Mouse (Mus musculus): Measurements from ENCODE around the gene Emid1. TPM values are rescaled to one million over a fixed set of nuclear protein-coding genes. Genes with fewer than 3 reads are reported as not detected.
A peak's percentile ranks its signal among the peaks of the same experiment; 100 is the strongest.

Emid1 gene
- total RNA-seq, 2 experiments from 2014 or later = 27.6 to 32.5 TPM

- DNase-seq (ENCODE audit: low spot score in 2 of 2) = peak in 1 of 2 experiments; percentile 59
- intact Hi-C loops (cut with DNase I) = no loop called here
Observed at GRCm38 (mm10) chr11:5074882-5075281, 77.2 kb downstream of the Emid1 start.

GRCm38 (mm10) chr11:5068126-5068971 lies 83.7 kb downstream of the Emid1 start:
- intact Hi-C loops (cut with DNase I) = no loop called here
- no peak for DNase-seq (ENCODE audit: low spot score in 2 of 2)

- intact Hi-C loops (cut with DNase I) = no loop called here
- DNase-seq (ENCODE audit: low spot score in 2 of 2) = no peak
Observed at GRCm38 (mm10) chr11:5067063-5067462, 85.0 kb downstream of the Emid1 start.

- intact Hi-C loops (cut with DNase I) = loop anchor here (2.0 kb wide), 1 partner anchor 48 kb away; no protein-coding TSS in a partner anchor
- DNase-seq (ENCODE audit: low spot score in 2 of 2) = peak; percentile 88 to 89
Observed at GRCm38 (mm10) chr11:5065056-5065821, 86.8 kb downstream of the Emid1 start, which contains the start of gene Gas2l1. Gas2l1 (minus strand) TSS chr11:5065327.

- intact Hi-C loops (cut with DNase I) = loop anchor here (2.0 kb wide), 1 partner anchor 48 kb away; no protein-coding TSS in a partner anchor
- peak; percentile 37 to 62 for DNase-seq (ENCODE audit: low spot score in 2 of 2)
Observed at GRCm38 (mm10) chr11:5064282-5065055, 87.6 kb downstream of the Emid1 start.

- intact Hi-C loops (cut with DNase I) = loop anchor here (2.0 kb wide), 1 partner anchor 47 kb away; no protein-coding TSS in a partner anchor
- peak; percentile 18 to 42 for DNase-seq (ENCODE audit: low spot score in 2 of 2)
Observed at GRCm38 (mm10) chr11:5063561-5064281, 88.3 kb downstream of the Emid1 start.

GRCm38 (mm10) chr11:5062860-5063505 lies 89.1 kb downstream of the Emid1 start:
- intact Hi-C loops (cut with DNase I) = no loop called here
- DNase-seq (ENCODE audit: low spot score in 2 of 2) = no peak

GRCm38 (mm10) chr11:5062326-5062725 lies 89.7 kb downstream of the Emid1 start:
- DNase-seq (ENCODE audit: low spot score in 2 of 2) = no peak
- intact Hi-C loops (cut with DNase I) = no loop called here

GRCm38 (mm10) chr11:5061413-5062139 lies 90.5 kb downstream of the Emid1 start:
- intact Hi-C loops (cut with DNase I) = no loop called here
- peak; percentile 94 to 95 for DNase-seq (ENCODE audit: low spot score in 2 of 2)

- intact Hi-C loops (cut with DNase I) = no loop called here
- no peak for DNase-seq (ENCODE audit: low spot score in 2 of 2)
Observed at GRCm38 (mm10) chr11:5060756-5061412, 91.2 kb downstream of the Emid1 start.

GRCm38 (mm10) chr11:5059704-5060156 lies 92.3 kb downstream of the Emid1 start:
- peak; percentile 66 to 84 for DNase-seq (ENCODE audit: low spot score in 2 of 2)
- intact Hi-C loops (cut with DNase I) = no loop called here

GRCm38 (mm10) chr11:5059230-5059629 lies 92.8 kb downstream of the Emid1 start:
- no peak for DNase-seq (ENCODE audit: low spot score in 2 of 2)
- intact Hi-C loops (cut with DNase I) = no loop called here

- DNase-seq (ENCODE audit: low spot score in 2 of 2) = no peak
- intact Hi-C loops (cut with DNase I) = no loop called here
Observed at GRCm38 (mm10) chr11:5058783-5059182, 93.3 kb downstream of the Emid1 start.

GRCm38 (mm10) chr11:5057856-5058641 lies 94.0 kb downstream of the Emid1 start, which contains the start of gene Rasl10a:
Rasl10a (plus strand) TSS chr11:5058128.
- intact Hi-C loops (cut with DNase I) = no loop called here
- peak in 1 of 2 experiments; percentile 45 for DNase-seq (ENCODE audit: low spot score in 2 of 2)

- intact Hi-C loops (cut with DNase I) = no loop called here
- no peak for DNase-seq (ENCODE audit: low spot score in 2 of 2)
Observed at GRCm38 (mm10) chr11:5057541-5057855, 94.6 kb downstream of the Emid1 start.

GRCm38 (mm10) chr11:5057064-5057463 lies 95.0 kb downstream of the Emid1 start:
- DNase-seq (ENCODE audit: low spot score in 2 of 2) = peak in 1 of 2 experiments; percentile 37
- intact Hi-C loops (cut with DNase I) = no loop called here

Measured in left cerebral cortex, postnatal 14 days (tissue).